Mouse (Mus musculus): ENCODE data around the gene Rpl4. TPM values are rescaled to one million over a fixed set of nuclear protein-coding genes. Genes with fewer than 3 reads are reported as not detected.
"Not testable (repeated sequence)": the region's sequence is repeated elsewhere in the genome, so short reads cannot be mapped to it uniquely, and the experiment has no call there.

Rpl4 gene
- total RNA-seq (2017), result 1,464 to 1,635 TPM (median 1,516 TPM) in 3 replicates

GRCm38 (mm10) chr9:64172816-64173665 lies at the start of gene Rpl4, which contains the start of gene Zwilch:
Rpl4 (plus strand) TSS chr9:64173375.
Zwilch (minus strand) TSS chr9:64173104.
- peak; percentile 87 for ATAC-seq (replicated peaks; ENCODE audit: insufficient number of reproducible peaks, low FRiP score, low TSS enrichment, poor library complexity, severe bottlenecking)

DNA sequence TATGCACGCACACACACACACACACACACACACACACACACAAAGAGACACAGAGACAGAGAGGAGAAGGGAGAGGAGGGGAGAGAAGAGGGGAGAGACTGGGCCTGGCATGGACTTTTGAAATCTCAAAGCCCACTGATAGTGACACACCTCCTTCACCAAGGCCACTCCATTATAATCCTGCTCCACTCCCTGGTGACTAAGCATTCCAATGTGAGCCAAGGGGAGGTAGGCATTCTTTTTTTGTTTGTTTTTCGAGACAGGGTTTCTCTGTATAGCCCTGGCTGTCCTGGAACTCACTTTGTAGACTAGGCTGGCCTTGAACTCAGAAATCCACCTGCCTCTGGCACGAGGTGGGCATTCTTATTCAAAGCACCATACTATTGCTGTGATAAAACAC lies 48.3 kb upstream of the Rpl4 start:
- ATAC-seq (replicated peaks; ENCODE audit: insufficient number of reproducible peaks, low FRiP score, low TSS enrichment, poor library complexity, severe bottlenecking), result not testable (repeated sequence)

GRCm38 (mm10) chr9:64125307-64125706 lies 47.9 kb upstream of the Rpl4 start:
- no peak for ATAC-seq (replicated peaks; ENCODE audit: insufficient number of reproducible peaks, low FRiP score, low TSS enrichment, poor library complexity, severe bottlenecking)

DNA sequence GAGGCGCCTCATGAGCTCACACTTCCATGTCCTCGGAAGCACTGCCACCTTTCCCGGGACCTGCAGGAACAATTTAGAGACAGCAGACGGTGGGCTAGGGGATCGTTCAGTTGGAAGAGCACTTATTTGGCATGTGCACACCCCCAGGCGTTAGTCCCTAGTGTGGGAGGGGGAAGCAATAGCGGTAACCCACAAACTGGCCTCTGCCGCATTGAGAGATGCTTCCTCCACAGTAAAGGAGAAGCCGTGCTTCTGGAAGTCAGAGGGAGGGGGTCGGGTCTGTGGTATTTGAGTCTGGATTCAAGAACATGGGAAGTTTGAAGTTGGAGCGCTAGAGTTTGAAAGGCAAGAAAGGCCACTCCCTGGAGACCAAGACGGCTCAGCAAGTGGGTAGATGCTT lies 47.1 kb upstream of the Rpl4 start:
- ATAC-seq (replicated peaks; ENCODE audit: insufficient number of reproducible peaks, low FRiP score, low TSS enrichment, poor library complexity, severe bottlenecking), result no peak

DNA sequence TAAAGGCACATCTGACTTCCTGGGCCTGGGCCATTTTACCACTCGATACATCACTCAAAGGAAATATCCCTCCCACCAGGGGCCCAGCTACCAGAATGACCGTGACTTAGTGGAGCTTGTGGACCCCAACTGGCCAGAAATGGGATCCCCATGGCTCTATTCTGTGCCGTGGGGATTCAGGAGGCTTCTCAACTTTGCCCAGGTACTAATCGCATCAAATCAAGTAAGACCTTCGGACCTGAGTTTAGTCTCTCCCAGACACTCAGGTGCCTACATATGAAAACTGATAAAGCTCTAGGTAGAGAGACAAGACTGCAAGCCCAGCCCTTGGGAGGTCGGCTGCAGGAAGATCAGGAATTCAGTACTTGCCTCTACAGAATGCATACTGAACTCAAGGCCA lies 41.6 kb upstream of the Rpl4 start:
- no peak for ATAC-seq (replicated peaks; ENCODE audit: insufficient number of reproducible peaks, low FRiP score, low TSS enrichment, poor library complexity, severe bottlenecking)

- ATAC-seq (replicated peaks; ENCODE audit: insufficient number of reproducible peaks, low FRiP score, low TSS enrichment, poor library complexity, severe bottlenecking), result not testable (repeated sequence)
Observed at GRCm38 (mm10) chr9:64138896-64139295, 34.3 kb upstream of the Rpl4 start.

GRCm38 (mm10) chr9:64139879-64140278 lies 33.3 kb upstream of the Rpl4 start:
- no peak for ATAC-seq (replicated peaks; ENCODE audit: insufficient number of reproducible peaks, low FRiP score, low TSS enrichment, poor library complexity, severe bottlenecking)

- no peak for ATAC-seq (replicated peaks; ENCODE audit: insufficient number of reproducible peaks, low FRiP score, low TSS enrichment, poor library complexity, severe bottlenecking)
Observed at GRCm38 (mm10) chr9:64156641-64157040, 16.5 kb upstream of the Rpl4 start.

- ATAC-seq (replicated peaks; ENCODE audit: insufficient number of reproducible peaks, low FRiP score, low TSS enrichment, poor library complexity, severe bottlenecking), result no peak
Observed at GRCm38 (mm10) chr9:64160471-64160870, 12.7 kb upstream of the Rpl4 start.

- ATAC-seq (replicated peaks; ENCODE audit: insufficient number of reproducible peaks, low FRiP score, low TSS enrichment, poor library complexity, severe bottlenecking), result not testable (repeated sequence)
Observed at GRCm38 (mm10) chr9:64169967-64170366, 3.2 kb upstream of the Rpl4 start.

DNA sequence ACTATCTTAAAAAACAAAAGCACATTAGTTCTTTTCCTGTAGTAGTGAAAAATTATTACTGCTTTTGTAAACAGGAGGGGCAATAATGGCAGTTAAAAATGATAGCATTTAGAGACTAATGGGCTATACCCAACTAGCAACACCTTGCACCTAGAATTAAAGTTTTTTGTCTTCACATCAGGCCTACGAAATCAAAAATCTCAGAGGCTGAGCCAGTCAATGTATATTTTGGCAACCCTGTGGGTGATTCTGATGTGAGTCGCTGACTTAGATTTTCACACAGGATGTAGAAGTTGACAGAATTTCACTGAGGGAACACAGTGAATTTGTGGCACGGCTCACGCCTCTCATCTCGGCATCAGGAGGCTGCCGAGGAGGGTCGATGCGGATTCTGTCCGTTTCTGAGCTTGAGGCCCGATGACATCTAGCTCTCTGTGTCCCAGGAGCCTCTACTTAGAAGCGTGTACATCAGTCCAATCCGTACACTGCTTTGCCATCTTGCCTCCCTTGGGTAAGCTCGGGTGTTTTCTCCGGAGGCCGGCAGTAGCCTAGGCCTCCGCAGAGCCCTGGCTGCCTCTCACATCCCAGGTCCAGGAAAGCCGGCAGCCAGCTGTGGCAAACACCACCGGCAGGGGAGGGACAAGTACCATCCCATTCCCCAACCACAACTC lies 895 bp upstream of the Rpl4 start:
- 0 out of 2 replicates have a peak, but pooled peaks have one; percentile 7 for ATAC-seq (replicated peaks; ENCODE audit: insufficient number of reproducible peaks, low FRiP score, low TSS enrichment, poor library complexity, severe bottlenecking)

- ATAC-seq (replicated peaks; ENCODE audit: insufficient number of reproducible peaks, low FRiP score, low TSS enrichment, poor library complexity, severe bottlenecking), result no peak
Observed at GRCm38 (mm10) chr9:64173666-64174220, 568 bp downstream of the Rpl4 start.

DNA sequence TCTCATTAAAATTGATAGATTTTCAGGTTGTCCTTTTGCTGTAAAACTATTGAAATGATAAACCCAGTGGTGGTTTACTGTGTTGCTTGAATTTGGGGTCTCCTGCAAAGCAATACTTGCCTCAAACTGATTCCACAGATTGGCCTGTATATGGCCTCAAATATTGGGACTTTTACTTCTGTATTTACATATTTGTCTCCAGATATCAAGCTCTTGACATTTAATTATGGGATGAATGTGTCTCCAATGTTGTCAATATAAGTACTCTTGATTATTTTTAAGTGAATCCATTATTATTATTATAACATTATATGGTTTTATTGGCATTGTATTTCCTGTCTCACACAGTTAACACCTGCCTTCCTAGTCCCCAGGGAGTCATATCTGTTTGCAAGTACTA lies 1.2 kb downstream of the Rpl4 start:
- no peak for ATAC-seq (replicated peaks; ENCODE audit: insufficient number of reproducible peaks, low FRiP score, low TSS enrichment, poor library complexity, severe bottlenecking)

DNA sequence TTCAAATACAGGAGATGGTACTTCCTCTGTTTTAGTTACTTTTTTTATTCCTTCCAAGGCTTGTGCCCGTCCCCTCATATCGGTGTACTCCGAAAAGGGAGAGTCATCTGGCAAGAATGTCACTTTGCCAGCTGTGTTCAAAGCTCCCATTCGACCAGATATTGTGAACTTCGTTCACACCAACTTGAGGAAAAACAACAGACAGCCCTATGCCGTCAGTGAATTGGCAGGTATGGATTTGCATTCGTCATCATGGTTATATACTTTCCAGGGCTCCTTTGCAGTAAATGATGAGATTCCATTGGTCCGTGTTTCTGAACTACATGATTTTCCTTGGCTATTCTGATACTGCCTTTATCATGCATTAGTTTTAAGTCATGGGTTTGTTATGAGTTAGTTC lies 1.6 kb downstream of the Rpl4 start:
- ATAC-seq (replicated peaks; ENCODE audit: insufficient number of reproducible peaks, low FRiP score, low TSS enrichment, poor library complexity, severe bottlenecking), result no peak

DNA sequence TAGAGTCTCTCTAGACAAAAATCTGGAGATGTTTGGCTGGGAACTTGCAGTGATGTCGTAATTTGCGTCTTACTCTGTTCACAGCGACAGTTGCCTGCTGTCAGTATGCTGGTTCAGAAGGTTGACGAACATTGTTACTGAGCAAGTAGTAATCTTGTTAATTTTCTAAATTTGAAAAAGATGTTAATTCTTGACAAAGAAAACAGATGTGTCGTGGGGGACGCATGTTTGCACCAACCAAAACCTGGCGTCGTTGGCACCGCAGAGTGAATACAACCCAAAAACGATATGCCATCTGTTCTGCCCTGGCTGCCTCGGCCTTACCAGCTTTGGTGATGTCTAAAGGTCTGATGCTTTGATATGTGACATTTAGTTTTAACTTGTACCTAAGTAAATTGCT lies 2.2 kb downstream of the Rpl4 start:
- no peak for ATAC-seq (replicated peaks; ENCODE audit: insufficient number of reproducible peaks, low FRiP score, low TSS enrichment, poor library complexity, severe bottlenecking)

GRCm38 (mm10) chr9:64178610-64178973 lies 5.4 kb downstream of the Rpl4 start:
- no peak for ATAC-seq (replicated peaks; ENCODE audit: insufficient number of reproducible peaks, low FRiP score, low TSS enrichment, poor library complexity, severe bottlenecking)

DNA sequence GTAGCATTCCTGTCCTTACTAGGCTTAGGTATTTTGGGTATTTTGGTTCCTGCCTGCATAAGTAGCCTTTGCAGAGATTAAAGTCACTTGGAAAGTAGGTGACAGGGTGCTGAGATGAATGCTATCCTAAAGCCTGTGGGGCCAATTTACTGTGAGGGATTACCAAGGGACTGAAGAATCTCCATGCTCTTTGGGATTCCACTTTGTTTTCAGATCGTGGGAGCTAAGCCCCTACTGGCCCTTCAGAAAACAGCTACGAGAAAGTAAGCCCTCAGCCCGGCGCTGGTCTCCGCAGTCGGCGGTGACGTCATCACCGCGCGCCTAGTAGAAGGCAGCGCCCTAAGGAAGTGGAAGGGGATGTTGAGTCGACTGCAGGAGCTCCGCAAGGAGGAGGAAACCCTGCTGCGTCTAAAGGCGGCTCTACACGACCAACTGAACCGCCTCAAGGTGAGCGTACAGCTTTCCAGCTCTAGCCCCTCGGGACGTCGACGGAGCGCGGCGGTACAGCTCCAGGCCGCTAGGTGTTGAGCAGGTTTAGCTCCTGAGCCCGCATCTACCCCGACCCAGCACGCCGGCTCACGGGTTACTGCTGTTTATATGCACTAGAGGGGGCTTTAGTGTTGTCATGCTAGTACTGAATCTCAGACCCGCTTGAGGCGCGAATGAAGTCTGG lies 5.9 kb downstream of the Rpl4 start, which contains the start of gene Snapc5:
Gene Snapc5 (plus strand): TSS at position 301 of the 673 bp plus-strand sequence.
- peak; percentile 95 for ATAC-seq (replicated peaks; ENCODE audit: insufficient number of reproducible peaks, low FRiP score, low TSS enrichment, poor library complexity, severe bottlenecking)

GRCm38 (mm10) chr9:64183295-64183694 lies 10.1 kb downstream of the Rpl4 start:
- not testable (repeated sequence) for ATAC-seq (replicated peaks; ENCODE audit: insufficient number of reproducible peaks, low FRiP score, low TSS enrichment, poor library complexity, severe bottlenecking)

DNA sequence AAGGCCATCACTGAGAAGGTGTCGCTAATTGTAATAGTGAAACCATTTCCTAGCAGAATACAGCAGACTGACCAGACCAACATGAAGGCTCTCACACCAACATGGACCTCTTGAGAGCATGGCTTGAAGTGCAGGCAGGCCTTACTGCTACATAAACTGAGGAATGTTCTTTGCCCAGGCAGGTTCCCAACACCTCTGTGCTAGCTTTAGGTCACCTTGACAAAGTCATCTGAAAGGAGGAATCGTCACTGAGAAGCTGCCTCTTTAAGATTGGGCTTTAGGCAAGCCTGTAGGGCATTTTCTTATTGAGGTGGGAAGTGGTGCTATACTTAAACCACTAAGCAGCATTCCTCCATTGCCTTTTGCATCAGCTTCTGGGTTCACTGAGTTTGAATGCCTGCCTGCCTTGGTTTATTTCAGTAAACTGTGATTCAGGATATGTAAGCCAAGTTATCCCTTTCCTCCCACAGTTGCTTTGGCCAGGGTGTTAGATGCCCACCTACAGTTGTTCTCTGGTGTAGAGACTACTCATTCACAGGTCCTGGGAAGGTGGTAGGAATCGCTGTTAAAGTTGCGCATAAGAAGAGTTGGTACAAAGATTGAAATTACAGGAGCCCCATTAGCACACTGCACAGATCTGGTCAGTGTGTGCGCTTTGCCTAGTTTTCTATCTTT lies 11.1 kb downstream of the Rpl4 start:
- no peak for ATAC-seq (replicated peaks; ENCODE audit: insufficient number of reproducible peaks, low FRiP score, low TSS enrichment, poor library complexity, severe bottlenecking)

All from monocyte, adult 5-6 weeks (primary cell).